Mouse (Mus musculus) megakaryocyte, embryonic 14.5 days (primary cell): ENCODE results near the gene Clec5a. TPM values are rescaled to one million over a fixed set of nuclear protein-coding genes. Genes with fewer than 3 reads are reported as not detected.
"Not testable (repeated sequence)": the region's sequence is repeated elsewhere in the genome, so short reads cannot be mapped to it uniquely, and the experiment has no call there.

ENCODE experiments used
- H3K27me3 ChIP-seq: replicated peaks from 2 replicates; pipeline ENCODE3; 2012; ENCODE audit warnings: inconsistent platforms
- H3K36me3 ChIP-seq: replicated peaks from 2 replicates; pipeline ENCODE3; 2012; ENCODE audit warnings: low read length, inconsistent platforms, mixed read lengths
- H3K4me1 ChIP-seq: 2 replicates; pipeline ENCODE4 v1.6.1; 2012; ENCODE audit warnings: inconsistent platforms
- H3K4me3 ChIP-seq: replicated peaks from 2 replicates; pipeline ENCODE3; 2012; ENCODE audit warnings: moderate library complexity, mild to moderate bottlenecking, inconsistent platforms
- H3K9me3 ChIP-seq: 2 replicates; pipeline ENCODE4 v1.6.1; 2012; ENCODE audit warnings: inconsistent platforms
- FLI1 ChIP-seq: IDR thresholded peaks from 2 replicates; pipeline ENCODE4 v1.6.1; 2012; ENCODE audit warnings: low read length, inconsistent platforms, mixed read lengths
- GATA1 ChIP-seq: IDR thresholded peaks from 3 replicates; pipeline ENCODE4 v1.6.1; 2012; ENCODE audit warnings: mixed read lengths, low read length, inconsistent platforms, borderline replicate concordance
- polyA plus RNA-seq: library from polyadenylated mRNA; stranded (reverse); fragments of >175 nt; gene quantifications from 2 replicates; pipeline ENCODE4 v1.2.3, GENCODE M21; 2012; ENCODE audit warnings: low replicate concordance; ENCODE audit not compliant: insufficient read depth

Clec5a gene
- 0.02 TPM in 1 of 2 replicates, not detected in the other for polyA plus RNA-seq

DNA sequence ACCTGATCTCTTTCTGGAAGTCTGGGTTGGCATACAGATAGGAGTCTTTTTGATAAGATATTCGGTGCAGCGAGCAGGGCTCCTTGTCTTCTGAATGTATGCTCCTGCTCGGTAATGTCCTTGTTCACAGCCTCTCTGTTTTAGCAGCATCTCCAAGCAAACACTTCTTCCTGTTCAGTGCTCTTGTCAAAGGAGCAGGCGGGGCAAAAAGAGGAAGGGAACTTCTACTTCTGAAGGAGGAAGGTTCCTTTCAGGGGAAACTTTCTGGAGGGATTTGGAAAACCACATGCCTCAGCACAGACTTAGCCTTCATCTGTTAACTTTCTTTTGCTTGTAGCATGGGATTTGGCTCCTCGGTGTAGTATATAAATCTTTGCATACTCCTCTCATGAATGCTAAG, at the start of gene Clec5a:
TSS of gene Clec5a (minus strand) at position 177 of the 400 bp plus-strand sequence.
- Histone ChIP-seq H3K4me1 (no peaks in the 10 kb centered on the region; the same call in 1 of the 2 replicates), H3K27me3 (no peaks in the 10 kb centered on the region), H3K9me3 (no peaks in the 10 kb centered on the region), H3K4me3 (no peak within 1 kb of the TSS), H3K36me3 (no peaks in the 10 kb centered on the region)
- TF ChIP-seq GATA1 (no peak), FLI1 (no peak)

- TF ChIP-seq FLI1 (no peak), GATA1 (no peak)
- no peaks in the 10 kb centered on the region for H3K4me1 ChIP-seq
- no peak overlapping the region for H3K4me3 ChIP-seq
- H3K9me3 ChIP-seq: no peaks in the 10 kb centered on the region
- no peaks in the 10 kb centered on the region for H3K36me3 ChIP-seq
- H3K27me3 ChIP-seq: no peaks in the 10 kb centered on the region
Observed at GRCm38 (mm10) chr6:40634640-40635071, 49.0 kb upstream of the Clec5a start.

GRCm38 (mm10) chr6:40628406-40629000, 42.9 kb upstream of the Clec5a start, which contains the start of gene Mgam:
TSS of gene Mgam (plus strand) at chr6:40628831.
- no peak within 1 kb of the TSS for H3K4me3 ChIP-seq

DNA sequence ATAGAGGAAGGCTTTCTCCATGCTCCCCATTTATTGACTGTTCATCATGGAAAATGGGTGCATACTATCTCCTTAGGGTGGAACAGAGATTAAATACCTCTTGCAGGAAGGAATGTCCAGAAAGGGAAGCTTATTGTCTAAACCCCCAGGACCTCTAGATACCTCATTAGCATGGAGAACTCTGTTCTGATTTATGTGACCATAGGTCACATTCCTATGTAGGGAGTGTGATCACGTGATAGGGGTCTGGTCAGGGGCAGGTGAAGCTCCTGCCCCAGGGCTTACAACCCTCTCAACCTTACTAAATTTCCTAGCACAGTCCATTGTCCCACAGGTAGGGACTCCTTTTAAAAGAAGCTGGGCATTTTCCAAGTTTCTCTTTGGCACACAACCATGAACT, 40.5 kb upstream of the Clec5a start:
- H3K27me3 ChIP-seq: no peaks in the 10 kb centered on the region
- TF ChIP-seq GATA1 (no peak), FLI1 (no peak)
- H3K4me3 ChIP-seq: no peak overlapping the region
- H3K36me3 ChIP-seq: no peaks in the 10 kb centered on the region
- no peaks in the 10 kb centered on the region for H3K9me3 ChIP-seq
- H3K4me1 ChIP-seq: no peaks in the 10 kb centered on the region

More at GRCm38 (mm10) chr6:40628406-40629000, 42.9 kb upstream of the Clec5a start, which contains the start of gene Mgam:
- no peaks in the 10 kb centered on the region for H3K4me1 ChIP-seq
- H3K27me3 ChIP-seq: no peaks in the 10 kb centered on the region
- TF ChIP-seq FLI1: no peak
- TF ChIP-seq GATA1: no peak
- H3K36me3 ChIP-seq: no peaks in the 10 kb centered on the region
- no peaks in the 10 kb centered on the region for H3K9me3 ChIP-seq

GRCm38 (mm10) chr6:40617965-40618364, 32.3 kb upstream of the Clec5a start:
- H3K4me1 ChIP-seq: no peaks in the 10 kb centered on the region
- TF ChIP-seq FLI1: no peak
- no peak for TF ChIP-seq GATA1
- H3K4me3 ChIP-seq: no peak overlapping the region
- peaks cover 1% of the 10 kb centered on the region for H3K27me3 ChIP-seq
- peaks cover 2% of the 10 kb centered on the region; the same call in 1 of the 2 replicates for H3K9me3 ChIP-seq
- no peaks in the 10 kb centered on the region for H3K36me3 ChIP-seq

DNA sequence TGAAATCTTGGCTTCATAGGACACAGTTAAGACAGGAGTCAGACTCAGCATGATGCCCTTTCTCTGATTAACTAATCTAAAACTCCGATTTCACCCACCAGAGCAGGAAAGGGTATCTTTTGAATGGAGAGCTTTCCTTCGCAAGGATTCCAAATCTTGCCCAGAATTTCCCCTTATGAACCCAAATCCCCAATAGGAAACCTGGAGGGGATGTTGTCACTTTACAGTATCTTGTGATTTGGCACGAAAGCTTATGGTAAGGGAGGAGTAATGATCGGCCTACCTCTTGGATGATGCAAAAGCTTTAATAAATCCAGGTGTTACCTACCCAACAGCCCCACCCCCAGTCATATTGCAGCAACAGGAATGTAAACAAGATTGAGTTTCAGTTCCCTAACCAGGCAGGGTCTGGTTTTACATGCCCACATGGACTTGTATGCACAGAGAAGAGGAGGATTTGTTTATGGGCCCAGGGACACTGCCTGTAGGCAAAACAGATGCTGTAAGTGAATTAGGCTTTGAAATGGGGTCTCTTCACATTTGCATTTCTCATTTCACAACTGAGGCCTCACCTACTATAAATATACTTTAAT, 27.7 kb upstream of the Clec5a start, which contains the start of gene Tas2r138:
TSS of gene Tas2r138 (minus strand) at position 51 of the 593 bp plus-strand sequence.
- Histone ChIP-seq H3K27me3 (peaks cover 3% of the 10 kb centered on the region), H3K4me1 (no peaks in the 10 kb centered on the region), H3K36me3 (no peaks in the 10 kb centered on the region), H3K9me3 (peaks cover 2% of the 10 kb centered on the region; the same call in 1 of the 2 replicates), H3K4me3 (no peak within 1 kb of the TSS)
- TF ChIP-seq GATA1: no peak
- TF ChIP-seq FLI1: no peak

GRCm38 (mm10) chr6:40610244-40610643, 24.6 kb upstream of the Clec5a start:
- Histone ChIP-seq H3K4me3 (no peak overlapping the region), H3K36me3 (no peaks in the 10 kb centered on the region), H3K9me3 (peaks cover 2% of the 10 kb centered on the region; the same call in 1 of the 2 replicates), H3K27me3 (peaks cover 3% of the 10 kb centered on the region), H3K4me1 (no peaks in the 10 kb centered on the region; the same call in 1 of the 2 replicates)
- no peak for TF ChIP-seq GATA1
- no peak for TF ChIP-seq FLI1

DNA sequence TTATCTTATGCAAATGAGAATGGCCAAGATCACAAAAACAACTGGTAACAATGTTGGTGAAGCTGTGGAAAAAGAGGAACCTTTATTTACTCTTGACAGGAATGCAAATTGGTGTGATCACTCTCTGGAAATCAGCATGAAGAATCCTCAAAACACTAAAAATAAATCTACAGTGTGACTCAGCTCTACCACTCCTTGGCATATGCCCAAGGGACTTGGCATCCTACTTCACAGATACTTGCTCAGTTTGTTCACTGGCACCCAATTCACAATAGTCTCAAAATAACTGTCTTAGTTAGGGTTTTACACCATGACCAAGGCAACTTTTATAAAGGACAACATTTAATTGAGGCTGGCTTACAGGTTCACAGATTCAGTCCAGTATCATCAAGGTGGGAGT, 21.8 kb upstream of the Clec5a start:
- H3K4me3 ChIP-seq: no peak overlapping the region
- H3K27me3 ChIP-seq: no peaks in the 10 kb centered on the region
- TF ChIP-seq FLI1 (no peak), GATA1 (no peak)
- H3K9me3 ChIP-seq: no peaks in the 10 kb centered on the region
- no peaks in the 10 kb centered on the region for H3K36me3 ChIP-seq
- no peaks in the 10 kb centered on the region; the same call in 1 of the 2 replicates for H3K4me1 ChIP-seq

GRCm38 (mm10) chr6:40598546-40598945, 12.9 kb upstream of the Clec5a start:
- H3K27me3 ChIP-seq, H3K9me3 ChIP-seq, H3K36me3 ChIP-seq, H3K4me3 ChIP-seq: not testable (repeated sequence)
- peaks cover 10% of the 10 kb centered on the region; the same call in 1 of the 2 replicates for H3K4me1 ChIP-seq

DNA sequence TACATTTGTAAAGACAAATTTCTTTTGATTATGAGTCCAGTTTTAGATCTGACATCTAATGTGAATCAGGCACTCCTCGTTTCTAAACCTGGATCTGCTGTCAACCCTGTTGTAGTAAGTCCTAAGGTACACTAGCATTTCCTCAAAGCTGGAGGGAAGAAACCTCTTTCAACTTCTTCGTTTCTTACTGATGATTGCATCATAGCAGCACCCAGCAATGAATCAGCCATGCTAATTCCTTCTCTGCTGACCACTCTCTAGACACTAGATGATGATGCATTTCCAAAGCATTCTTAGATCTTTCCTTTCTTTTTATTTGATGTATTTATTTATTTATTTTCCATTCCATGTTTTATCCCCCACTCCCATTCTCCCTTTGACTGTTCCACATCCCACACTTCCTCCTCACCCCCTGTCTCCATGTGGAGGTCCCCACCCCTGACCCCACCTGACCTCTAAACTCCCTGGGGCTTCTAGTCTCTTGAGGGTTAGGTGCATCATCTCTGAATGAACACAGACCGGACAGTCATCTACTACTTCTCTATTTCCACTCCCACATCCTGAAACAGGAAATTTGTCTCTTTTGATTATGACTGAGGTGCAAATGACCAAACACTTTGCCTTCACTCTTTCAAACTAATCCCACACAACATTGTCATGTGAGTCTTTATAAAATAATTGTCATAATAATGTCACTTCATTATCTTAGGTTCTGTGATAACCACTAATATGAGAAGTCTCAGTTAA, 9.4 kb upstream of the Clec5a start:
- Histone ChIP-seq H3K27me3 (no peaks in the 10 kb centered on the region), H3K4me3 (no peak overlapping the region), H3K4me1 (peaks cover 10% of the 10 kb centered on the region; the same call in 1 of the 2 replicates), H3K36me3 (no peaks in the 10 kb centered on the region), H3K9me3 (no peaks in the 10 kb centered on the region)
- no peak for TF ChIP-seq FLI1
